Mouse (Mus musculus) C2C12 (cell line): Measurements from ENCODE around the gene Cog3. TPM values are rescaled to one million over a fixed set of nuclear protein-coding genes. Genes with fewer than 3 reads are reported as not detected.

ENCODE experiments used
- H3K27me3 ChIP-seq: one replicate; pipeline ENCODE4 v1.6.1; 2011; ENCODE audit not compliant: control insufficient read depth, insufficient read depth, insufficient read length
- H3K36me3 ChIP-seq: one replicate; pipeline ENCODE4 v1.6.1; 2011; ENCODE audit not compliant: control insufficient read depth, insufficient read depth
- H3K4me3 ChIP-seq: one replicate; pipeline ENCODE4 v1.5.1; 2011; ENCODE audit warnings: mild to moderate bottlenecking, control low read depth; ENCODE audit not compliant: poor library complexity, insufficient read depth, severe bottlenecking
- H3K79me2 ChIP-seq: one replicate; pipeline ENCODE4 v1.6.1; 2011; ENCODE audit not compliant: control insufficient read depth, insufficient read depth
- H3K79me3 ChIP-seq: one replicate; pipeline ENCODE4 v1.6.1; 2011; ENCODE audit warnings: low read depth, control low read depth
- H3ac ChIP-seq: one replicate; pipeline ENCODE3; 2011; ENCODE audit warnings: low read depth; ENCODE audit not compliant: control insufficient read depth, insufficient read length
- CEBPB ChIP-seq: IDR thresholded peaks from one replicate; pipeline ENCODE4 v1.6.1; 2011; ENCODE audit warnings: low read depth, mild to moderate bottlenecking, control low read depth, moderate library complexity
- CTCF ChIP-seq: IDR thresholded peaks from one replicate; pipeline ENCODE4 v1.5.1; 2011; ENCODE audit not compliant: control insufficient read depth, insufficient read depth, insufficient read length
- FOSL1 ChIP-seq: IDR thresholded peaks from one replicate; pipeline ENCODE4 v1.8.0; 2011; ENCODE audit warnings: mild to moderate bottlenecking, low read length; ENCODE audit not compliant: poor library complexity, insufficient read depth, severe bottlenecking
- MAX ChIP-seq: IDR thresholded peaks from one replicate; pipeline ENCODE4 v1.6.1; 2011; ENCODE audit warnings: mild to moderate bottlenecking, control low read depth
- MYOD1 ChIP-seq: IDR thresholded peaks from one replicate; pipeline ENCODE4 v1.6.1; 2011; ENCODE audit warnings: low read depth; ENCODE audit not compliant: control insufficient read depth, insufficient read length
- MYOG ChIP-seq: IDR thresholded peaks from one replicate; pipeline ENCODE4 v1.6.1; 2011; ENCODE audit not compliant: control insufficient read depth, insufficient read length; ENCODE audit errors: extremely low read depth
- USF1 ChIP-seq: IDR thresholded peaks from one replicate; pipeline ENCODE4 v1.6.1; 2011; ENCODE audit warnings: low read depth, mild to moderate bottlenecking, control low read depth, moderate library complexity
- polyA plus RNA-seq: library from polyadenylated mRNA; unstranded; fragments of >200 nt; fragmentation: generic; extraction: Trizol; gene quantifications from one replicate; pipeline ENCODE4 v1.2.1, GENCODE M21; 2012; ENCODE audit warnings: missing spikeins

Gene Cog3
- polyA plus RNA-seq, 1 experiment, result 7.9 TPM

GRCm38 (mm10) chr14:75768275-75768608 is 13.9 kb upstream of the Cog3 start:
- H3ac ChIP-seq, result no peak overlapping the region
- H3K27me3 ChIP-seq, result no peaks in the 10 kb centered on the region
- no peaks in the 10 kb centered on the region for H3K79me3 ChIP-seq
- H3K4me3 ChIP-seq, result no peak overlapping the region
- TF ChIP-seq CTCF (no peak), USF1 (no peak), FOSL1 (no peak), CEBPB (no peak), MYOD1 (no peak), MAX (no peak), MYOG (no peak)
- no peaks in the 10 kb centered on the region for H3K79me2 ChIP-seq
- H3K36me3 ChIP-seq, result peaks cover 74% of the 10 kb centered on the region

GRCm38 (mm10) chr14:75767492-75768274 is 13.4 kb upstream of the Cog3 start:
- Histone ChIP-seq H3K79me3 (no peaks in the 10 kb centered on the region), H3K4me3 (no peak overlapping the region), H3K79me2 (no peaks in the 10 kb centered on the region), H3K27me3 (no peaks in the 10 kb centered on the region), H3ac (no peak overlapping the region), H3K36me3 (peaks cover 69% of the 10 kb centered on the region)
- TF ChIP-seq USF1 (no peak), CTCF (peak; percentile 61), MAX (no peak)

- H3ac ChIP-seq, result no peak overlapping the region
- no peaks in the 10 kb centered on the region for H3K79me3 ChIP-seq
- no peaks in the 10 kb centered on the region for H3K79me2 ChIP-seq
- peaks cover 46% of the 10 kb centered on the region for H3K36me3 ChIP-seq
- no peaks in the 10 kb centered on the region for H3K27me3 ChIP-seq
- TF ChIP-seq CTCF (no peak), MYOG (no peak)
- no peak overlapping the region for H3K4me3 ChIP-seq
Measured at GRCm38 (mm10) chr14:75761028-75761805, 6.9 kb upstream of the Cog3 start.

DNA sequence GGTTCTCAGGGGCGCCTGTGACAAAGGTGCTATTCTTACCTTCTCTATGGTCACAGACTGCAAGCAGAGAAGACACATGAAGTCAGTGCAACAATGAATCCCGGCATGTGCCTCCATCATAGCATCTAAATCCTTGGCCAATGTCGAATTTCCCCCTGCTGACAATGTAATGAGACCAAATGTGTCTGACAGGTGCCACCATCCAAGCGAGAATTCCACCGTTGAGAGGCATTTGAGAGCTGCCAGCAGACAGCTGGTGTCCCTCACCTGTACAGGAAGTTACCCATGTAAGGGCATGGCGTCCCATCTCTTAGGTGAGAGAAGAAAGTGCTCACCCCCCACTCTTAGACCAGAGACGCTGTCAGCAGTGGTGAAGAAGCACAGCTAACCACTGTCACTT is 4.1 kb upstream of the Cog3 start:
- peaks cover 8% of the 10 kb centered on the region for H3K79me3 ChIP-seq
- no peak overlapping the region for H3ac ChIP-seq
- peaks cover 28% of the 10 kb centered on the region for H3K36me3 ChIP-seq
- H3K79me2 ChIP-seq, result peaks cover 9% of the 10 kb centered on the region
- H3K4me3 ChIP-seq, result no peak overlapping the region
- TF ChIP-seq MYOG (no peak), CTCF (no peak), FOSL1 (no peak), CEBPB (no peak), MYOD1 (no peak), MAX (no peak), USF1 (no peak)
- H3K27me3 ChIP-seq, result no peaks in the 10 kb centered on the region

- no peaks in the 10 kb centered on the region for H3K27me3 ChIP-seq
- peaks cover 14% of the 10 kb centered on the region for H3K79me3 ChIP-seq
- H3ac ChIP-seq, result no peak overlapping the region
- peaks cover 15% of the 10 kb centered on the region for H3K79me2 ChIP-seq
- TF ChIP-seq CTCF, result no peak
- no peak for TF ChIP-seq FOSL1
- TF ChIP-seq MYOG, result no peak
- no peak for TF ChIP-seq USF1
- no peak for TF ChIP-seq MAX
- TF ChIP-seq MYOD1, result no peak
- no peak for TF ChIP-seq CEBPB
- H3K4me3 ChIP-seq, result no peak overlapping the region
- peaks cover 28% of the 10 kb centered on the region for H3K36me3 ChIP-seq
Measured at GRCm38 (mm10) chr14:75757821-75758220, 3.5 kb upstream of the Cog3 start.

- TF ChIP-seq MYOG (no peak), CEBPB (no peak), MAX (no peak), CTCF (no peak), MYOD1 (no peak), USF1 (no peak), FOSL1 (no peak)
- peaks cover 23% of the 10 kb centered on the region for H3K79me3 ChIP-seq
Measured at GRCm38 (mm10) chr14:75756971-75757370, 2.7 kb upstream of the Cog3 start.

More at GRCm38 (mm10) chr14:75756971-75757370, 2.7 kb upstream of the Cog3 start:
- no peak overlapping the region for H3K4me3 ChIP-seq
- peaks cover 23% of the 10 kb centered on the region for H3K79me2 ChIP-seq
- no peaks in the 10 kb centered on the region for H3K27me3 ChIP-seq
- no peak overlapping the region for H3ac ChIP-seq
- peaks cover 23% of the 10 kb centered on the region for H3K36me3 ChIP-seq
